Mouse (Mus musculus) spleen, adult 12 weeks (tissue): ENCODE measurements at regions not wholly inside any gene's neighbourhood (a gene's known extent, or its start where the extent isn't known, plus 50 kb on each side); places are given as distances from the start of the nearest gene placed in this dataset.

ENCODE experiments used
- DNase-seq: peaks from one replicate; pipeline ENCODE4 v3.0.0; 2022; ENCODE audit warnings: low spot score

- no peak for DNase-seq
These were observed 163.6 kb downstream of the Bmp7 start for GRCm38 (mm10) chr2:172776485-172776884.

- no peak for DNase-seq
These were observed 162.3 kb downstream of the Bmp7 start for GRCm38 (mm10) chr2:172777774-172778173.

GRCm38 (mm10) chr2:172779096-172779495 lies 161.0 kb downstream of the Bmp7 start:
- no peak for DNase-seq

- DNase-seq: no peak
These were observed 157.4 kb downstream of the Bmp7 start for GRCm38 (mm10) chr2:172782686-172783085.

GRCm38 (mm10) chr2:172786297-172786696 lies 153.8 kb downstream of the Bmp7 start:
- no peak for DNase-seq

GRCm38 (mm10) chr2:172787203-172787944 lies 152.7 kb downstream of the Bmp7 start:
- no peak for DNase-seq

- no peak for DNase-seq
These were observed 150.9 kb downstream of the Bmp7 start for GRCm38 (mm10) chr2:172789260-172789659.

GRCm38 (mm10) chr2:172792555-172792954 lies 147.6 kb downstream of the Bmp7 start:
- DNase-seq: no peak

- no peak for DNase-seq
These were observed 146.1 kb downstream of the Bmp7 start for GRCm38 (mm10) chr2:172793991-172794390.

GRCm38 (mm10) chr2:172794771-172795170 lies 145.3 kb downstream of the Bmp7 start:
- DNase-seq: no peak

- DNase-seq: no peak
These were observed 144.0 kb downstream of the Bmp7 start for GRCm38 (mm10) chr2:172796104-172796503.

- no peak for DNase-seq
These were observed 143.2 kb downstream of the Bmp7 start for GRCm38 (mm10) chr2:172796955-172797354.

- no peak for DNase-seq
These were observed 140.2 kb downstream of the Bmp7 start for GRCm38 (mm10) chr2:172799951-172800350.

GRCm38 (mm10) chr2:172800801-172801200 lies 139.3 kb downstream of the Bmp7 start:
- DNase-seq: no peak

- DNase-seq: no peak
These were observed 138.3 kb downstream of the Bmp7 start for GRCm38 (mm10) chr2:172801804-172802203.

GRCm38 (mm10) chr2:172807446-172807845 lies 132.7 kb downstream of the Bmp7 start:
- no peak for DNase-seq

- DNase-seq: no peak
These were observed 130.8 kb downstream of the Bmp7 start for GRCm38 (mm10) chr2:172809306-172809705.

- no peak for DNase-seq
These were observed 126.8 kb downstream of the Bmp7 start for GRCm38 (mm10) chr2:172813319-172813718.

- no peak for DNase-seq
These were observed 126.2 kb downstream of the Bmp7 start for GRCm38 (mm10) chr2:172813906-172814305.

GRCm38 (mm10) chr2:172815146-172815545 lies 125.0 kb downstream of the Bmp7 start:
- DNase-seq: no peak

GRCm38 (mm10) chr2:172817058-172817745 lies 122.9 kb downstream of the Bmp7 start:
- no peak for DNase-seq
